Mouse (Mus musculus) kidney, embryonic 15.5 days (tissue): ENCODE measurements around the gene Trpm3. TPM values are rescaled to one million over a fixed set of nuclear protein-coding genes. Genes with fewer than 3 reads are reported as not detected.
"Not testable (repeated sequence)": the region's sequence is repeated elsewhere in the genome, so short reads cannot be mapped to it uniquely, and the experiment has no call there.

Experiments
- ATAC-seq: fragments of 200-750 bp; cut with Nextera tagmentation; replicated peaks from 2 replicates; pipeline ENCODE4 v1.8.0; 2017; ENCODE audit warnings: moderate TSS enrichment; ENCODE audit not compliant: low FRiP score
- H3K27ac ChIP-seq: fragments of 300-500 bp; sonication (generic); 2 replicates; pipeline ENCODE4 v1.5.1; 2015; ENCODE audit warnings: mild to moderate bottlenecking, inconsistent platforms
- H3K27me3 ChIP-seq: fragments of 300-500 bp; sonication (generic); 2 replicates; pipeline ENCODE4 v1.6.1; 2015; ENCODE audit warnings: inconsistent platforms
- H3K36me3 ChIP-seq: fragments of 300-500 bp; sonication (generic); 2 replicates; pipeline ENCODE4 v1.6.1; 2015; ENCODE audit warnings: inconsistent platforms
- H3K4me1 ChIP-seq: fragments of 300-500 bp; sonication (generic); 2 replicates; pipeline ENCODE4 v1.6.1; 2015; ENCODE audit warnings: inconsistent platforms
- H3K4me2 ChIP-seq: fragments of 300-500 bp; sonication (generic); 2 replicates; pipeline ENCODE4 v1.6.1; 2015; ENCODE audit warnings: moderate library complexity, mild to moderate bottlenecking, inconsistent platforms
- H3K4me3 ChIP-seq: fragments of 300-500 bp; sonication (generic); replicated peaks from 2 replicates; pipeline ENCODE4 v1.5.1; 2015; ENCODE audit warnings: mild to moderate bottlenecking, inconsistent platforms
- H3K9ac ChIP-seq: fragments of 300-500 bp; sonication (generic); 2 replicates; pipeline ENCODE4 v1.6.1; 2015; ENCODE audit warnings: mild to moderate bottlenecking, inconsistent platforms
- H3K9me3 ChIP-seq: fragments of 300-500 bp; sonication (generic); replicated peaks from 2 replicates; pipeline ENCODE4 v1.6.1; 2016; ENCODE audit warnings: inconsistent platforms
- WGBS: fragments of 180-500 bp; shearing (Covaris S2); methylation state at CpG from one replicate; pipeline ENCODE4 v1.1.7; 2015; ENCODE audit warnings: mixed read lengths; 5-methylcytosine and 5-hydroxymethylcytosine counted together
- polyA plus RNA-seq: library from polyadenylated mRNA; unstranded; fragments of >200 nt; fragmentation: Nextera tagmentation; extraction: Ambion mirVana; gene quantifications from 2 replicates; pipeline ENCODE4 v1.2.1, GENCODE M21; 2015

Trpm3 gene
- polyA plus RNA-seq, 1 experiment from 2014 or later = 3.5 TPM

DNA sequence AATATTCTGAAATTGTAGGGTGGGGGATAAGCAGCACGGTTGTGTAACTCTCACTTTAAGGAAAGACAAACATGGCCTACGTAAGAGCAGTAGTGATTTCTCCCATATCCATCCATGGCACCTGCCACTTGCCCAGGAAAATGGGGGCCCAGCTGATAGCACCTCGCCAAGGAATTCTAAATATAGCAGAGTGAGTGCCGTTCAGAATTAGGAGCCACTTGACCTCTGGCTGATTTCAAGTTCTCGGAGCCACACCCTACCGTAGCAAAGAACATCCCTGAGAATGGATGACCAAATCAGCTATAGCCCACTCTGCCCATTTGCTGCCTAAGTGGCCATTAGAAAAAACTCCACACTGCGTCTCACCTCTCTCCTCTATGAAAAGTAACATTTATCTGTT, 887.6 kb downstream of the Trpm3 start:
- H3K4me1 ChIP-seq = no peaks in the 10 kb centered on the region
- H3K9me3 ChIP-seq = no peaks in the 10 kb centered on the region
- ATAC-seq = no peak
- H3K4me3 ChIP-seq = no peak overlapping the region
- H3K4me2 ChIP-seq = no peak overlapping the region
- no peak overlapping the region for H3K9ac ChIP-seq
- WGBS = 82% methylated on average over 7 of the region's 7 CpGs
- no peaks in the 10 kb centered on the region for H3K36me3 ChIP-seq
- H3K27me3 ChIP-seq = no peaks in the 10 kb centered on the region
- no peak overlapping the region for H3K27ac ChIP-seq

GRCm38 (mm10) chr19:23028283-23028682, 889.4 kb downstream of the Trpm3 start:
- H3K4me2 ChIP-seq = no peak overlapping the region
- no peak overlapping the region for H3K27ac ChIP-seq
- H3K9me3 ChIP-seq = no peaks in the 10 kb centered on the region; the same call in 1 of the 2 replicates
- H3K4me3 ChIP-seq = no peak overlapping the region
- H3K9ac ChIP-seq = no peak overlapping the region
- no peak for ATAC-seq
- H3K36me3 ChIP-seq = no peaks in the 10 kb centered on the region
- 68% methylated on average over 5 of the region's 5 CpGs for WGBS
- H3K4me1 ChIP-seq = no peaks in the 10 kb centered on the region
- no peaks in the 10 kb centered on the region for H3K27me3 ChIP-seq

DNA sequence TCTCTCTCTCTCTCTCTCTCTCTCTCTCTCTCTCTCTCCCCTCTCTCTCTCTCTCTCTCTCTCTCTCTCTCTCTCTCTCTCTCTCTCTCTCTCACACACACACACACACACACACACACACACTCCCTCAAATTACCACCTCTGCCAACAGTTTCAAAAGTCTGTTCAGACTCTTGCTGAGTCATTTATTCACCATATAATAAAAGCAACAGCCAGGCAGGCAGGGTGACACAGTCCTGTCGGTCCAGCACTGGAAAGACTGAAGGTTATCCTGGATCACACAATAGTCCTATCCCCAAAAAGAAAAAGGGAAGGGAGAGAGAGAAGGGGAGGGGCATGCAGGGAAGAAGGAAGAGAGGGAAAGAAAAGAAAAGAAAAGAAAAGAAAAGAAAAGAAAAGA, 894.5 kb downstream of the Trpm3 start:
- H3K9me3 ChIP-seq, ATAC-seq, H3K4me1 ChIP-seq, H3K27me3 ChIP-seq, H3K4me2 ChIP-seq, H3K9ac ChIP-seq, H3K27ac ChIP-seq, H3K4me3 ChIP-seq, H3K36me3 ChIP-seq: not testable (repeated sequence)
- 67% methylated on average over 1 of the region's 1 CpGs for WGBS

DNA sequence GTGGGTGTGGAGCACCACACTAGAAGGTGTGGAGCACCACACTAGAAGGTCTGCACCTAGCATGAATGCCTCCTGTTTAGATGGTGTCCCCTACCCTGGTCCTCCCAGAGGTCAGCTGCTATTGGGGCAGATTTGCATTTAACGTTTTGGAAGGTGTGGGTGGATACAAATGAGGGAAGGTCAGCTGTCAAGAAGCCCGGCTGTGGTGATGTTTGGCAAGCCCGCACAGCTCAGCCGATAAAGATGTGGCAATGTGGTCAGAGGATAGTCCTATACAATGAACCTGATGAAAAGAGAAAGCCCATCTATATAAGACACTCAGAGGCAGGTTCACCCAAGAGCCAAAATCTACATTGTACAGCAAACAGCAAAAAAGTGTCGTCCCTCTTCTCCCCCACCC, 895.3 kb downstream of the Trpm3 start:
- Histone ChIP-seq H3K4me1 (0 out of 2 replicates have a peak, but pooled peaks cover 3% of the 10 kb centered on the region), H3K9ac (no peak overlapping the region), H3K4me2 (no peak overlapping the region), H3K9me3 (no peaks in the 10 kb centered on the region; the same call in 1 of the 2 replicates), H3K4me3 (no peak overlapping the region), H3K36me3 (no peaks in the 10 kb centered on the region), H3K27me3 (no peaks in the 10 kb centered on the region), H3K27ac (no peak overlapping the region)
- 77% methylated on average over 5 of the region's 5 CpGs for WGBS
- no peak for ATAC-seq

DNA sequence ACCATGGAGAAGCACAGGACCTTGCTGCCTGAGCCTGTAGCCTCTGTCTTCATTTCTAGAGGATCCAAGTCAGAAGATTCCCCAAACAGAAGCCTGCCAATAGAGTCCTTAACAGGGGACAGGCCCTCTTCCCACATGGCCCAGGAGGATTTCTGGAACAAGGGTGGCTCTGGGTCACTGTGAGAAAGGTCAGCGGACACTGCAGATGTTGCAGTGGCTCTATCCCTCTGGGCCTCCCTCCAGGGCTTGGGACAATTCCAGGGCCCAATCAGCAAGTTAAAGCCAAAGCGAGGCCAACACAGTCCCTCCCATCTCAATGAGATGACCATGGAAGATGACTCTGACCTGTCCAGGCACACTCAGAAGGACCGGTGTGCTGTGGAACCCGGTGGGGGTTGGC, 896.1 kb downstream of the Trpm3 start:
- no peak overlapping the region for H3K4me3 ChIP-seq
- ATAC-seq = no peak
- no peak overlapping the region for H3K4me2 ChIP-seq
- no peak overlapping the region for H3K27ac ChIP-seq
- H3K36me3 ChIP-seq = no peaks in the 10 kb centered on the region
- 0 out of 2 replicates have a peak, but pooled peaks cover 3% of the 10 kb centered on the region for H3K4me1 ChIP-seq
- H3K27me3 ChIP-seq = no peaks in the 10 kb centered on the region
- no peak overlapping the region for H3K9ac ChIP-seq
- 82% methylated on average over 4 of the region's 4 CpGs for WGBS
- H3K9me3 ChIP-seq = no peaks in the 10 kb centered on the region; the same call in 1 of the 2 replicates

DNA sequence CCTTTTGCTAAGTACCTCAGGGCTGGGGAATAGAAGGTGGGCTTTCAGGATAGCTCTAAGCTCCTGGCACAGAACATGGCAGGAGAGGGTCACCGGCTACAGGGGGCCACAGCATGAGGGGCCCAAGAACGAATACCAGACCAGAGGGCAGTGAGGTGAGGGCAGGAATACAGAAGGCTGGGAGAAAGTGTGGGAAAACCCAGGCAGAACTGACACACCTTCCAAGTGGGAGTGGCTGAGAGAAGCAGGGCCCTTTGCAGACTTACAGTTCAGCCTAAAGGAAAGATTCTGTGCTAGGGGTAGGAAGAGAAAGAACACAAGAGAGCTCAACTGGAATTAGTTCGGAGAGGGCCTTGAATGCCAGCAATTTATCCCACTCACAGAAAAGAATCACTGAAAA, 896.9 kb downstream of the Trpm3 start:
- Histone ChIP-seq H3K9me3 (no peaks in the 10 kb centered on the region; the same call in 1 of the 2 replicates), H3K4me3 (no peak overlapping the region), H3K36me3 (no peaks in the 10 kb centered on the region), H3K4me1 (0 out of 2 replicates have a peak, but pooled peaks cover 3% of the 10 kb centered on the region), H3K4me2 (no peak overlapping the region), H3K27ac (no peak overlapping the region), H3K27me3 (no peaks in the 10 kb centered on the region), H3K9ac (no peak overlapping the region)
- ATAC-seq = no peak
- 85% methylated on average over 3 of the region's 3 CpGs for WGBS

DNA sequence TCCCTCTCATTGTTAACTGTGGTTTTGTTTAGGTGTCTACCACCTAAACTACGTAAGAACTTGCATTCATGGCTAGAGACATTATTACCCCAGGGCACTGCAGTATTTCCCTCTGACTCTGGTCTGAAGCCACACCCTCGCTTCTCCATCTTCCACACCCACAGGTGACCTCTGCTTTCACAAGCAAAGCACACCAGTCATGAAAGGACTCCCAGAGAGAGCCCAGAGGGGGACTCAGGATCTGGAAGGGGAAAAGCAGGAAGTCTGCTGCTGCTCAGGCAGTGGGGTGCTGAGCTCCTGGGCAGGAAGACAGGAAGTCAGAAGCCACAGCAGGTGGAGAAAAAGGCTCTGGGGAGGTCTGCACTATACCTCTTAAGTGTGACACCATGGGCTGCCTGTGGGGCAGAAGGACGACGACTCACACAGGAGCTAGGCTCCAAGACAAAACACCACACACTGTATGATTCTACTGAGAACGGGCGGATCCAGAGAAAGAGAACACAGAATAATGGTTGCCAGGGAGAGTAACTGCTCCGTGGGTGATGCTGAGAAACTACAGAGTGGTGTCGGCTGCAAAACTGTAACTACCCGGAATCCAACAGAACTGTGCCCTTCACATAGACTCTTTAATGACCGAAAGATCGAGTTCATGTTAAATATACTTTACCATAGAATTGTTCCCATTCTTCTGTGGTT, 898.1 kb downstream of the Trpm3 start:
- 61% methylated on average over 11 of the region's 11 CpGs for WGBS
- no peak for ATAC-seq

GRCm38 (mm10) chr19:23037499-23037898, 898.7 kb downstream of the Trpm3 start:
- no peak overlapping the region for H3K4me3 ChIP-seq
- H3K4me2 ChIP-seq = no peak overlapping the region
- H3K27ac ChIP-seq = no peak overlapping the region
- WGBS = 82% methylated on average over 14 of the region's 14 CpGs
- 0 out of 2 replicates have a peak, but pooled peaks cover 6% of the 10 kb centered on the region for H3K4me1 ChIP-seq
- H3K27me3 ChIP-seq = no peaks in the 10 kb centered on the region
- no peaks in the 10 kb centered on the region; the same call in 1 of the 2 replicates for H3K9me3 ChIP-seq
- ATAC-seq = no peak
- no peaks in the 10 kb centered on the region for H3K36me3 ChIP-seq
- H3K9ac ChIP-seq = no peak overlapping the region

More for the DNA sequence above, 898.1 kb downstream of the Trpm3 start:
- Histone ChIP-seq H3K9me3 (no peaks in the 10 kb centered on the region; the same call in 1 of the 2 replicates), H3K9ac (no peak overlapping the region), H3K4me1 (0 out of 2 replicates have a peak, but pooled peaks cover 3% of the 10 kb centered on the region), H3K4me3 (no peak overlapping the region), H3K27ac (no peak overlapping the region), H3K4me2 (no peak overlapping the region), H3K36me3 (no peaks in the 10 kb centered on the region), H3K27me3 (no peaks in the 10 kb centered on the region)

- no peak for ATAC-seq
These were observed 899.5 kb downstream of the Trpm3 start for GRCm38 (mm10) chr19:23038321-23038720.

DNA sequence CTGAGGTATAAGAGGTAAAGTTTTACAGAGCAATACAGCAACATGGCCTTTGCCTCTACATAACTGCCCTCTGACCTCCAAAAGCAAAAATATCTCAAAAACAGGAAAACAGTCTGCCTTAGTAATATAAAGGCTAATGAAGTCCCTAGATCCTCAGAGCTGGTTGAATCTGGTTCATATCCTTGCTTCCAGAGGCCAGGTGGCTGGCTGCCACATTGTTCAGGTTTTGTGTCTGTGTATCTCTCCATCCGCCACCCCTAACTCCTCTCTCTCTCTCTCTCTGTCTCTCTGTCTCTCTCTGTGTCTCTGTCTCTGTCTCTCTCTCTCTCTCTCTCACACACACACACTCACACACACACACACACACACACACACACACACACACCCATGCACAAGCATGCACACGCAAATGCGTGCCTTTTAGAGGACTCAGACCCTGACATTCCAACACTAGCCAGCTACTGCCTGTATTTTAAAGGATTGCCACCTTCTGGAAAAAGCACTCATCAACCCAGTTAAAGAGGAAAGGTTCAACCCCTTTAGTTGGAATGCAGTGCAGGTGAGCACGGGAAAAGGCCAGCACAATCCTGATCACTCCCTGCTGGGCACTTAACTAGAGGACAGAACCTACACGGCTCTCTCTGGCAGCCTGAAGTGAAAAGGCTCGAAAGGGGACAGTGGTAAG, 902.8 kb downstream of the Trpm3 start:
- H3K4me1 ChIP-seq = 0 out of 2 replicates have a peak, but pooled peaks cover 7% of the 10 kb centered on the region
- no peaks in the 10 kb centered on the region for H3K27me3 ChIP-seq
- no peak overlapping the region for H3K4me3 ChIP-seq
- H3K9ac ChIP-seq = no peak overlapping the region
- H3K36me3 ChIP-seq = no peaks in the 10 kb centered on the region
- H3K9me3 ChIP-seq = no peaks in the 10 kb centered on the region
- H3K4me2 ChIP-seq = no peak overlapping the region
- ATAC-seq = no peak
- H3K27ac ChIP-seq = no peak overlapping the region
- 62% methylated on average over 6 of the region's 6 CpGs for WGBS

More at GRCm38 (mm10) chr19:23038321-23038720, 899.5 kb downstream of the Trpm3 start:
- H3K4me3 ChIP-seq = no peak overlapping the region
- H3K9ac ChIP-seq = no peak overlapping the region
- H3K36me3 ChIP-seq = no peaks in the 10 kb centered on the region
- 0 out of 2 replicates have a peak, but pooled peaks cover 7% of the 10 kb centered on the region for H3K4me1 ChIP-seq
- no peak overlapping the region for H3K27ac ChIP-seq
- 91% methylated on average over 2 of the region's 2 CpGs for WGBS
- no peaks in the 10 kb centered on the region for H3K9me3 ChIP-seq
- H3K27me3 ChIP-seq = no peaks in the 10 kb centered on the region
- H3K4me2 ChIP-seq = no peak overlapping the region

GRCm38 (mm10) chr19:23042168-23042733, 903.4 kb downstream of the Trpm3 start:
- no peak overlapping the region for H3K4me3 ChIP-seq
- ATAC-seq = no peak
- H3K27me3 ChIP-seq = no peaks in the 10 kb centered on the region
- WGBS = 50% methylated on average over 6 of the region's 6 CpGs
- no peaks in the 10 kb centered on the region for H3K36me3 ChIP-seq
- H3K9ac ChIP-seq = no peak overlapping the region
- H3K27ac ChIP-seq = no peak overlapping the region
- H3K9me3 ChIP-seq = no peaks in the 10 kb centered on the region
- H3K4me1 ChIP-seq = 0 out of 2 replicates have a peak, but pooled peaks cover 4% of the 10 kb centered on the region
- no peak overlapping the region for H3K4me2 ChIP-seq

DNA sequence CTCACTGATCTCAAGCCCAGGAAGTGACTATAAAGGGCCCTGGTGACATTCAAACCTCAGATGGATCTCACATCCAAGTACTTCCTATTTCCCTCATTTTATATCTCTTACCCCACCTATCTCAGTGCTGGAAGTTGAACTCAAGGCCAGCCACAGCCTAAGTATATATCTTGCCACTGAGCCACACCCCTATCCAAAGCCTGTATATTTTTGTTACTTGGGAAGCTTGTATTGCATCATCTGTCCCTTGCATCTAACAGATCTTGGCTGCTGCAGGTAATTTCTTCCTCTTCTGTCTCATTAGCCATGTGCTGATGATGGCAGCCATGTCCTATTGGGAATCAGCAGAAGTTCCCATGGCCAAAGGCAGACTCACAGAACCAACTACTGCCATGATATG, 904.9 kb downstream of the Trpm3 start:
- H3K27me3 ChIP-seq = no peaks in the 10 kb centered on the region
- H3K4me2 ChIP-seq = no peak overlapping the region
- H3K4me3 ChIP-seq = no peak overlapping the region
- H3K9ac ChIP-seq = no peak overlapping the region
- H3K36me3 ChIP-seq = no peaks in the 10 kb centered on the region
- H3K9me3 ChIP-seq = no peaks in the 10 kb centered on the region
- 0 out of 2 replicates have a peak, but pooled peaks cover 4% of the 10 kb centered on the region for H3K4me1 ChIP-seq
- no peak overlapping the region for H3K27ac ChIP-seq
- ATAC-seq = no peak
